Mouse (Mus musculus): ENCODE data around the gene Zfp853. TPM values are rescaled to one million over a fixed set of nuclear protein-coding genes. Genes with fewer than 3 reads are reported as not detected.

The Zfp853 gene
- total RNA-seq, 2 experiments from 2014 or later, result 6.7 to 7.6 TPM

GRCm38 (mm10) chr5:143264689-143265088 is 28.7 kb downstream of the Zfp853 start:
- DNase-seq (ENCODE audit: low spot score in 2 of 2), result no peak
- intact Hi-C loops (cut with DNase I), result loop anchor here (10.0 kb wide), 1 partner anchor 300 kb away; the partner anchor contains the start of gene Fscn1

DNA sequence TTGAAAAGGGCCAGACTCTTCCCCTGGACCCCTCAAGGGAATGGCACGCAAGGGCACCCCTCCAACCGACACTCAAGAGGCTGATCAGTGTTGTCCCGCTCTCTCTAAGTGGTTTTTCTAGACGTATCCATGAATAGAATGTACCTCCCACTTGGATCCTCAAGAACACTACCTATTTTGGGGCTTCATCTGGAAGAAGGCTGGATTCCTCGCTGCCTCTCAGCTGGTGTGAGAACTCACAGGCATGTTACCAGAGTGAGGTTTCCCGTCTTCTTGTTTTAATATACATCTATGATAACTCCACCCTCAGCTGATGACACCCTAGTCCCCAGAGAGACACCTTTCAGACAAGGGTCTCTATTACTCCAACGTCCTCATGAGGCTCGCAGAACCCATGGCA is 31.8 kb downstream of the Zfp853 start:
- intact Hi-C loops (cut with DNase I), result loop anchor here (10.0 kb wide), 1 partner anchor 297 kb away; the partner anchor contains the start of gene Fscn1
- DNase-seq (ENCODE audit: low spot score in 2 of 2), result peak; percentile 50 to 90

GRCm38 (mm10) chr5:143255802-143256201 is 37.6 kb downstream of the Zfp853 start:
- no peak for DNase-seq (ENCODE audit: low spot score in 2 of 2)
- intact Hi-C loops (cut with DNase I), result no loop called here

- no peak for DNase-seq (ENCODE audit: low spot score in 2 of 2)
- intact Hi-C loops (cut with DNase I), result no loop called here
These were observed 38.3 kb downstream of the Zfp853 start for GRCm38 (mm10) chr5:143255131-143255519.

DNA sequence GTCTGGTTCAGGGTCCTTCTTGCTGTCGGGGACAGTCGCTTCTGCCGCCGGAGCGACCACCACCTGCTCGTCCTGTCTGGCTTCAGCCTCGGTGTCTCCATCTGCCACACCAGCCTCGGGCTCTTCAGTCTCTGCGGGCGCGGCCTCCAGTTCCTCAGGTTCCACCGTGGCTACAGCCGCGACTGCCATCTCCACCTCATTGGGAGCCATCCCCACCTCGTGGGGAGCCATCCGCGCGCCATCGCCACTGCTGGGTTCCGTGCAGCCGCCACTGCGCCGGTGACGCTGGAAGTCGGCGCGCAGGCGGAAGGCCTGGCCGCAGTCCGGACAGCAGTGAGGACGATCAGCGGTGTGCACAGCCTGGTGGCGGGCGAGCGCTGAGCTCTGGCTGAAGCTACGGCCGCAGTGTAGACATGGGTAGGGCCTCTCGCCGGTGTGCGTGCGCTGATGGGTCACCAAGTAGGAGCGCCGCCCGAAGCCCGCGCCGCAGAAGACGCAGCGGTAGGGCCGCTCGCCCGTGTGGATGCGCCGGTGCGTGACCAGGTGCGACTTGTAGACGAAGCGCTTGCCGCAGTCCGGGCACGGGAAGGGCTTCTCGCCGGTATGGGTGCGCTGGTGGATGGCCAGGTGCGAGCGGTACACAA is 38.8 kb downstream of the Zfp853 start:
- DNase-seq (ENCODE audit: low spot score in 2 of 2), result no peak

GRCm38 (mm10) chr5:143253881-143254486 is 39.4 kb downstream of the Zfp853 start:
- DNase-seq (ENCODE audit: low spot score in 2 of 2), result peak; percentile 45 to 49

More for the DNA sequence above, 38.8 kb downstream of the Zfp853 start:
- intact Hi-C loops (cut with DNase I), result loop anchor here (5.0 kb wide), 1 partner anchor 43 kb away; no protein-coding TSS in a partner anchor

DNA sequence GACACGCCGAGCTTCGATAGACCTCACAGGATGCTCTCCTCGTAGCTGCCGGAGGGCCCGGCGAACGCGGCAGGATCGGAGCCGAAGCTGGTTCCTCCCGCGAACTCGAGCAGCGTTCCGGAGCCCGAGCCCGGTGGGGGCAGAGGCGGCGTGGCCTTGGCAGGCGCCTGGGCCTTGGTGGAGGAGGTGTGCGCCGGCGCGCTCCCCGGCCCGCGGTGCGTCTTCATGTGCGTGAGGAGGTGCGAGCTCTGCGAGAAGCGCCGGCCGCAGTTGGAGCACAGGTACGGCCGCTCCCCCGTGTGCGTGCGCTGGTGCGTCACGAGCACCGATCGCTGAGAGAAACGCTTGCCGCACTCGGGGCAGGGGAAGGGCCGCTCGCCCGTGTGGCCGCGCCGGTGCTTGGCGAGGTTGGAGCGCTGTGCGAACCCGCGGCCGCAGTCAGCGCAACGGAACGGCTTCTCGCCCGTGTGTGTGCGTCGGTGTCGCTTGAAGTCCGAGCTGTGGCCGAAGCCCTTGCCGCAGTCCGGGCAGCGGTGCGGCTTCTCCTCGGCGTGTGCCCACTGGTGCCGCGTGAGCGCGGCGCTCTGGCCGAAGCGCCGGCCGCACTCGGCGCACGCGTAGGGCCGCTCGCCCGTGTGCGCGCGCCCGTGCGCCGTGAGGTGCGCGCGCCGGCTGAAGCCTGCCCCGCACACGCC is 40.1 kb downstream of the Zfp853 start:
- no peak for DNase-seq (ENCODE audit: low spot score in 2 of 2)
- intact Hi-C loops (cut with DNase I), result loop anchor here (5.0 kb wide), 1 partner anchor 44 kb away; no protein-coding TSS in a partner anchor

More at GRCm38 (mm10) chr5:143253881-143254486, 39.4 kb downstream of the Zfp853 start:
- intact Hi-C loops (cut with DNase I), result loop anchor here (5.0 kb wide), 1 partner anchor 43 kb away; no protein-coding TSS in a partner anchor

- intact Hi-C loops (cut with DNase I), result loop anchor here (5.0 kb wide), 1 partner anchor 45 kb away; no protein-coding TSS in a partner anchor
- DNase-seq (ENCODE audit: low spot score in 2 of 2), result no peak
These were observed 40.6 kb downstream of the Zfp853 start for GRCm38 (mm10) chr5:143252791-143253185.

- DNase-seq (ENCODE audit: low spot score in 2 of 2), result no peak
- intact Hi-C loops (cut with DNase I), result loop anchor here (5.0 kb wide), 1 partner anchor 45 kb away; no protein-coding TSS in a partner anchor
These were observed 41.4 kb downstream of the Zfp853 start for GRCm38 (mm10) chr5:143252039-143252438.

DNA sequence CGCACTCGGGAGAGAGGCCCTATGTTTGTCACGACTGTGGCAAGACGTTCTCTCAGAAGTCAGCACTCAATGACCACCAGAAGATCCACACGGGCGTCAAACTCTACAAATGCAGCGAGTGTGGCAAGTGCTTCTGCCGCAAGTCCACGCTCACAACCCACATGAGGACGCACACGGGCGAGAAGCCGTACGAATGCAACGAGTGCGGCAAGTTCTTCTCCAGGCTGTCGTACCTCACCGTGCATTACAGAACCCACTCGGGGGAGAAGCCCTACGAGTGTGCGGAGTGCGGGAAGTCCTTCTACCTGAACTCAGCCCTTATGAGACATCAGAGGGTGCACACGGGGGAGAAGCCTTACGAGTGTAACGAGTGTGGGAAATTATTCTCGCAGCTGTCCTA is 48.5 kb downstream of the Zfp853 start:
- intact Hi-C loops (cut with DNase I), result no loop called here
- DNase-seq (ENCODE audit: low spot score in 2 of 2), result no peak

Other genes starting within 250 kb of the Zfp853 start
- gene Rnf216, start 180.6 kb downstream of the Zfp853 start, total RNA-seq (2021), result 10 to 100 TPM; 42.6 to 42.8 TPM
- under 1 TPM; 0.09 to 0.14 TPM for gene Olfr718-ps1, start 146.0 kb downstream of the Zfp853 start, total RNA-seq (2021)
- 10 to 100 TPM; 11.9 to 13.6 TPM for gene Rbak, start 112.8 kb downstream of the Zfp853 start, total RNA-seq (2021)
- not detected for gene Spdye4b, start 112.6 kb downstream of the Zfp853 start, total RNA-seq (2021)
- gene Spdye4a, start 66.7 kb downstream of the Zfp853 start, total RNA-seq (2021), result not detected
- gene Zfp12, start 58.5 kb downstream of the Zfp853 start, total RNA-seq (2021), result 10 to 100 TPM; 28.4 to 30.8 TPM
- gene Zfp316, start 23.6 kb downstream of the Zfp853 start, total RNA-seq (2021), result 10 to 100 TPM; 18.6 to 20.1 TPM
- gene E130309D02Rik, start 21.7 kb upstream of the Zfp853 start, total RNA-seq (2021), result 10 to 100 TPM; 24.4 to 24.7 TPM
- gene Zdhhc4, start 35.6 kb upstream of the Zfp853 start, total RNA-seq (2021), result 10 to 100 TPM; 37.5 to 38.2 TPM
- 1 to 10 TPM; 1.6 TPM for gene Grid2ip, start 63.7 kb upstream of the Zfp853 start, total RNA-seq (2021)
- 10 to 100 TPM; 35.2 to 37.8 TPM for gene Kdelr2, start 110.2 kb upstream of the Zfp853 start, total RNA-seq (2021)
- gene Daglb, start 171.0 kb upstream of the Zfp853 start, total RNA-seq (2021), result 10 to 100 TPM; 26.4 to 32.7 TPM
- 100 to 1,000 TPM; 354 to 378 TPM for gene Rac1, start 234.4 kb upstream of the Zfp853 start, total RNA-seq (2021)

All from left cerebral cortex, postnatal 25 days (tissue).